Mouse (Mus musculus) olfactory bulb, adult 2 months (tissue): ENCODE measurements around the gene Asb8.

Source experiments
- CTCF ChIP-seq: fragments of 200-500 bp; IDR thresholded peaks from 2 replicates; pipeline ENCODE4 v1.5.1; 2012; ENCODE audit warnings: low read depth, mild to moderate bottlenecking, low read length, moderate library complexity; ENCODE audit not compliant: insufficient read depth
- POLR2A ChIP-seq: fragments of 200-500 bp; IDR thresholded peaks from 2 replicates; pipeline ENCODE4 v1.6.1; 2012; ENCODE audit warnings: mild to moderate bottlenecking, low read depth, low read length, moderate library complexity; ENCODE audit not compliant: insufficient read depth

- TF ChIP-seq CTCF (no peak), POLR2A (no peak)
These were observed 30.0 kb upstream of the Asb8 start, which contains the start of gene Olfr288 for GRCm38 (mm10) chr15:98195442-98195841.
